Mouse (Mus musculus) sigmoid colon, adult 10 weeks (tissue): ENCODE data around the gene Zfp386. TPM values are rescaled to one million over a fixed set of nuclear protein-coding genes. Genes with fewer than 3 reads are reported as not detected.

Experiments used
- polyA plus RNA-seq: library from polyadenylated mRNA; stranded (reverse); fragments of 350-450 nt; fragmentation: Illumina TruSeq; extraction: RNeasy Lipid Tissue Mini Kit (QIAGEN cat#74804); gene quantifications from one replicate; pipeline ENCODE4 v1.2.3, GENCODE M21; 2014; ENCODE audit warnings: low read depth, low replicate concordance

Gene Zfp386
- 187 TPM for polyA plus RNA-seq

GRCm38 (mm10) chr12:116047440-116048377 is at the start of gene Zfp386:
Gene Zfp386 (plus strand): TSS chr12:116047724.

GRCm38 (mm10) chr12:116077074-116077854 is 29.7 kb downstream of the Zfp386 start, which contains the start of gene Vipr2:
Gene Vipr2 (plus strand): TSS chr12:116077726.

Other genes with a start within 250 kb of the Zfp386 start
- gene Vipr2, start 30.0 kb downstream of the Zfp386 start, polyA plus RNA-seq: 4.1 TPM
- gene Wdr60, start 215.3 kb downstream of the Zfp386 start, polyA plus RNA-seq: 11.5 TPM
- gene Gm11027, start 227.7 kb downstream of the Zfp386 start, polyA plus RNA-seq: not detected
- 255 TPM for gene Esyt2, start 233.5 kb downstream of the Zfp386 start, polyA plus RNA-seq